Mouse (Mus musculus) R1 (cell line): ENCODE measurements around the gene Slc26a3.
A peak's percentile ranks its signal among the peaks of the same experiment; 100 is the strongest.
"Not testable (repeated sequence)": the region's sequence is repeated elsewhere in the genome, so short reads cannot be mapped to it uniquely, and the experiment has no call there.

ENCODE experiments used
- DNase-seq: peaks from one replicate; pipeline ENCODE4 v3.0.0-alpha.2; 2018; ENCODE audit warnings: low read depth, low spot score

Gene Slc26a3

DNA sequence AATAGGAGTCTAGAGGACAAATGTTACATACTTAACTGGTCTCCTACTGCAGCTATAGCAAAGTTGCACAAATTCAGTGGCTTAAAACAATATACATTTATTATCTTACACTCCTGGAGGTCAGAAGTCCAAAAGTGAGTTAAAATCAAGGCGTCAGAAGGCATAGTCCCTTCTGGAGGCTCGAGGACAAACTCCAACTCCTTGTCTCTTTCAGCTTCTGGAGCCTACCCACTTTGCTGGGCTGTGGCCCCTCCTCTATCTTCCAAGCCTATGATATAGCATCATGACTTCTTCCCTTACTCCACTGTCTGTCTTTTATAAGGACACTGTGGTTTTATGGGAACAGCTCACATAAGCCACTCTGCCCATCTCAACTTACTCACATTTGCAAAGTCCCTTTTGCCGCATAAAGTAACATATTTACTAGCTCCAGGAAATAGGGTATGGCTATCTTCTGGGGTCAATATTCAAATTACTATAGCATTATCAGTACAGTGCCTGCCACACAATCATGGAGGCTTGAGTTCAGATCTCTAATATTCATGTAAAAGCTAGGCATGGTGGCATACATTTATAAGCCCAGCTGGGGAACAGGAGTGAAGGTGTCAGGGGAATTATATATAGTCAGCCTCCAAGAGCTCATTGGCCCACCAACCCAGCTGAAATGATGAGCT, 31.4 kb downstream of the Slc26a3 start:
- no peak for DNase-seq

DNA sequence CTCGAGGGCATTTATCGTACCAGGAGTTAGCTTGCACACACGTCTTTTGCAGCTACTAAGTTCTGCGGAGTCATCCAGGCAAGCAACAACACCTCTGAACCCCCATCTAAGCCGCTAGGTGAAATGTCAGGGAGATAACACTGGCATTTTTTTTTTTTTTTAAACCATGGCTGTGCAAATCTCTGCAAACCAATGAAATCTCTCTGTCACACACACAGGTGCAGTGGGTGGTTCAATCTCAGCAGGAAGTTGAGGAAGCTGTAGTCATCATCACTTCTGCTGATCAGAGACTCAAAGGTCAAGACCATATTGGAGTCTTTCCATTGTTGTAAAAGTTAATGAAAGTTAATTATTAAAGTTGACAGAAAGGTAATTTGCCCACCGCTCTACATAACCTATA, 47.1 kb downstream of the Slc26a3 start:
- DNase-seq: no peak

DNA sequence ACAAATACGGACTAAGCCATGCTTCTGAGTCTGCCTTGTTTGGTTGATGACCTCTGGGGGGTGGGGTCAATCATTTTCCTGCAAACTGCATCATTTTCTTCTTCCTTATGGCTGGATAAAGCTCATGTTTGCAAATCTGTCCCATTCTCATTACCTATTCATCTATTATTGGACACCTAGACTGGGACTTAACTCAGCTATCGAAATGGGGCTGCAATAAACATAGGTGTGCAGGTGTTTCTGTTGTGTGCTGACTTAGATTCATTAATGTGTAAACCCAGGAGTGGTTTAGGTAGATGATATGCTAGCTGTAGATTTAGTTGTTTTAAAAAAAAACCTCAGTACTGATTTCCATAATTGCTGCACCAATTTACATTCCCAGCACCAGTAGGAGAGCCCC, 48.9 kb downstream of the Slc26a3 start:
- no peak for DNase-seq

DNA sequence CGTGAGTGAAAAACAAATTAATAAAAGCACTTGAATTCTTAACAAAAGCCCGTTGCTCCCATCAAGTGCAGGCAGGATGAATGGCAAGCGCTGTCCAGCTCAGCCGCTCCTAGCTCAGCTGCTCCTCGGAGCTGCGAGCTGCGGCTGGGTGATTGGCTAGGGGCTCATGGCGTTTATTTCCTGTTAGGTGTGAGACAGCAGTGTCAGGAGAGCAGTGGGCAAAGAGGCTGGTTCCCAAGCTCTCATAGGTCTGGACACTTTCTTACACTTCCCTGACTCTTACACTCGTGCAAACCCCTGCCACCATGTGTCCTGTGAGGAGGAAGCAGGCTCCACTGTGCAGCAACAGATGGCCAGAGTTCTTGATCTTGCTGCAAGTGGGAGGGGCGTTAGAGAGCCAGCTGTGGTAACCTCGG, 53.5 kb downstream of the Slc26a3 start:
- peak; percentile 43 for DNase-seq

DNA sequence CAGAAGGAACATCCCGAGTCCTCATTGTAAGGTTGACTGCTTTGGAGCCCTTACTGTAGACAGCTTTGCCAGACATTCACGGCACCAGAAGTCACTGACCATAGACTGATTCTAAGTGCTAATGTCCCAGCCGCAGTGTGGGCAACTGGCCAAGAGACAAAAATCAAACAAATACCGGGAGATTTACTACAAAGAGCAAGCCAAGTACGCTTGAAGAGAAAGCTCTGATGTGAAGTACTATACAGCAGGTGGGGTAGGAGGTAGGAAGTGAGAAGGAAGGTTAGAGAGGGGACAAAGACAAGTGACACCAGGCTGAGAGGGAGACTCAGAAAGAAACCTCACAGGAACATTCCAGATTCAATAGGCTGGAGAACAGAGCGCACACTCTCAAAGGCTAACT, 54.2 kb downstream of the Slc26a3 start:
- DNase-seq: no peak

DNA sequence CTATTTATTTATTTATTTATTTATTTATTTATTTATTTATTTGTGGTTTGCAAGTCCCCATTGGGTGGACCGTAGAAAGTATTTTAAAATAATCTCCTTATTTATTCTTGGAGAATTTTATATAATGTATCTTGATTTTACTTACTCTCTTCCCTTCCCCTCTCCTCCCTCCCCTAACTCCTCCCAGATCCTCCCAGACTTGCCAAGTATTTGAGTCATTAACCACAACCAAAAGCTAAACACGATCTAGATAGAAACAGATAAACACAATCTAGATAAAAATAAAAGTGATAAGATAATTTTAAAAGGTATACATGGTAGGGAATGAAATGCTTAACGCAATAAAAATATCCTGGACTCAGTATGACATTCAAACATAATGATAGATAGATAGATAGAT, 58.7 kb downstream of the Slc26a3 start:
- no peak for DNase-seq

DNA sequence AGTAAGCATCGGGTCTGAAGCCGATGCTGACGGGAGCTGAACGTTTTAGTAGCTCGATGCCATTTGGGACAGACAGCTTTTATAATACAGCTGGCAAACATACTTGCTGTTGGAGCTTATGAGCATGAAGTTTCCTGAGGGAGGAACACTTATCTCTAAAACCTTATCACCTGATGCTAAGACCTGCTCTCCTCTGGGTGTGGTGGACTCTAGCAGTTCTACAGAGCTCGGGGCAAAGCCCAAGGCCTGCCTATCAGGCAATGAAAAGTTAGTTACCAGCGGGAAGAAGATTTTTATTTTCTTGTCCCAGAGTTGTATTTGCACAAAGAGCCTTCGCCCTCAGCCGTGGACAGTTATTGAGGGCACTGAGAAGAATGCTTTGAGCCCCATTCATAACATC, 65.6 kb downstream of the Slc26a3 start:
- DNase-seq: no peak

DNA sequence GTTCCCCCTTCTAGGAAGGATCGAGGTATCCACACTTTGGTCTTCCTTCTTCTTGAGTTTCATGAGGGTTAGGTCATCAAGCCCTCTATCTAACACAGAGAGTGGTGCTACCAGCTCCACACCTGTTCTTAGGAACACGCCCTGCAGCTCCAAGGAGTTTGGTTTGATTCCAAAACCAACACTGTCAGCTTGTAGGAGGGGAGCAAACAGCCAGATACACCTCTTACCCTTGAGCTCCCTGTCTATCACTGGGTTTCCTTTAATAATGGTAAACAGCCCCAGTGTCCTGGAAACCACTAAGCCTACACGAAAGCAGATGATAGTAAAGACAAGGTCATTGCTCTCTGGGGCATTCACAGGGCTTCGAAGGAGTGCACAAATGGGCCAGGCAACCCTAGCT, 67.8 kb downstream of the Slc26a3 start:
- no peak for DNase-seq

DNA sequence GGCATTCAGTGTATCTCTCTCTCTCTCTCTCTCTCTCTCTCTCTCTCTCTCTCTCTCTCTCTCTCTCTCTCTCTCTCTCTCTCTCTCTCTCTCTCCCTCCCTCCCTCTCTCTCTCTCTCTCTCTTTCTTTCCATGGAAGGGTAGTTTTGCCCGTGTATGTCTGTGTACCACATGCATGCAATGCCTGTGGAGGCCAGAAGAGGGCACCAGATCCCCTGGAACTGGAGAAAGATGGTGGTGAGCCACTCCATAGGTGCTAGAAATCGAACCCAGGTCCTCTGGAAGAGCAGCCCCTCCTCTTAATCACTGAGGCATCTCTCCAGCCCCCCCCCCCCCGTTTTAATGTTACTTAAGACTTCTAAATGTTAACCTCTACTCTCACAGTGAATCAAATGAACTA, 69.6 kb downstream of the Slc26a3 start:
- DNase-seq: peak; percentile 39

DNA sequence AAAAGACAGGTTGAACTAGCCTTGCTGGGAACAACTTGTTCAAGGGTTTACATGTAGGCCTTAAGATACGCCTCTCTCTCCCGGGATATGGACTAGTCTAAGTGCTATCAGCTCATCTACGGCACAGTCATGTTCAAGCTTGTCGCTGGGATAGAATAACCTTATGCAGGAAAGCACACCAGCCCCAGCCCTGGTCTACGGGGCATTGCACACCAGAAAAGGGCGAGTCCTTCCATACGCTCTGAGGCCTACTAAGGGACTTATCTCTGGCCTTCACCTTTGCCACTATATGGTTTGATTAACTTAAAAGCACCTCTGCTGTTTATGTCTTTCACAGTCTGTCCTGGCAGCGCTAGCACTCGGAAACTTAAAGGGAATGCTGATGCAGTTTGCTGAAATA, 70.7 kb downstream of the Slc26a3 start:
- no peak for DNase-seq

DNA sequence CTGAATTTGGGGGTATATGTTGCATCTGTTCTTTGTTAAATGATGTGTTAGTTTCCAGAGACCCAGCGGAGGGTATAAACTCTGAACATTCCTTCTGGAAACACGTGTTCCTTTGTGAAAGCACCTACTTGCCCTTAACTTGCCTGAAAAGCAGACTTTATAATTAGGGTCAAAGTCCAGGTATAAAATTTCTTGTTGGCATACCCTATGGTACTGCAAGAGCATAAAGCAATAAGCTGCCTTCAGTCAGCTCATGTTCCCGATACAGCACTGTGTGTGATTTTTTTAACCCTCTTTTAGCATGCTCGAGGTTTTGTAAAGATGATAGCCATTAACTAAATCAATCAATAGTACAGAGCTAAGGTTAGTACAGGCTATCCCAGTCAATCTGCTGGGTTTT, 71.9 kb downstream of the Slc26a3 start:
- no peak for DNase-seq

DNA sequence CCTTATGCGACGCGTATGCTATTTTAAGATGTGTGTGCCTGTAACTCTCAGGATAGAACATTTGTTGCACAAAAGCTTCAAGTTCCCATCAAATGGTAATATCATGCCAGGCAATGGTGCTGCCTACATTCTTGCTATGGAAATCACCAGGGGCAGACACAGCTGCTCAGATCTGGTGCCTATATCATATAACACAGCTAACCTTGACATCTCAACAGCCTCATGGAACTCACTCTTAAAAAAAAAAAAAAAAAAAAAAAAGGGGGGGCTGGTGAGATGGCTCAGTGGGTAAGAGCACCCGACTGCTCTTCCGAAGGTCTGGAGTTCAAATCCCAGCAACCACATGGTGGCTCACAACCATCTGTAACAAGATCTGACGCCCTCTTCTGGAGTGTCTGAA, 87.5 kb downstream of the Slc26a3 start:
- not testable (repeated sequence) for DNase-seq

DNA sequence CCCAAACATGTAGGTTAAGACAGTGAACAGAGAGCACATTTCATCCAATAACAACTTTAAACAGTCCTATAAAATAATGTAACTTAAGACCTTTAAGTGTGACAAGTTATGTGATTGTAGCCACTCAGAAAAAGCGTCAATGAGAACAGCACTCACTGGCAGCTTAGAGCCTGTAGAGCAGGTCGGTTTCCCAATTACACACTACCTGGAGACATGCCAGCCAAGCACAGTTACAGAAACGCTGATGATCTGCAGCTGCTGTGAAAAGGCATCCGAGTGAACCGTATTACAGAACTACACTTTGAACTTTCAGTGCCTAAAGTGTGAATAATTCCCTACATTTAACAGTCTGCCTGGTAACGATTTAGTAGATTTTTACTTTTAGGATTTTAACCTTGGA, 95.8 kb downstream of the Slc26a3 start:
- no peak for DNase-seq

DNA sequence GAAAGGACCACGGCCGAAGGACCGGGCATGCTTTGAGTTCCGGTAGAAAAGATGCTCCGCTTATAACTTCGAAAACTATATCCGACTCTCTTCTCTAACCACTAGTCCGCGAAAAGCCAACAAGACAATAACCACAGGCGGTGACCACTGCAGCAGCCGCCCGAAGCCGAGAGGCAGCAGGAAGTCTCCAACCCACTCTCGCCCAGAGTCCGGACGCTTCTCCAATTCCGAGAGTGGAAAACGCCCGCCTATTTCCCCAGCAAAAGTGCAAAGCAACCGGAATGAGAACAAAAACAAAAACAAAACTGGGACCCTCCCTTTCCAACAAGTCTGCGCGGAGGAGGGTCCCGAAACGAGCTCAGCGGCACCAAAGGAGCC, 108.3 kb downstream of the Slc26a3 start:
- no peak for DNase-seq

DNA sequence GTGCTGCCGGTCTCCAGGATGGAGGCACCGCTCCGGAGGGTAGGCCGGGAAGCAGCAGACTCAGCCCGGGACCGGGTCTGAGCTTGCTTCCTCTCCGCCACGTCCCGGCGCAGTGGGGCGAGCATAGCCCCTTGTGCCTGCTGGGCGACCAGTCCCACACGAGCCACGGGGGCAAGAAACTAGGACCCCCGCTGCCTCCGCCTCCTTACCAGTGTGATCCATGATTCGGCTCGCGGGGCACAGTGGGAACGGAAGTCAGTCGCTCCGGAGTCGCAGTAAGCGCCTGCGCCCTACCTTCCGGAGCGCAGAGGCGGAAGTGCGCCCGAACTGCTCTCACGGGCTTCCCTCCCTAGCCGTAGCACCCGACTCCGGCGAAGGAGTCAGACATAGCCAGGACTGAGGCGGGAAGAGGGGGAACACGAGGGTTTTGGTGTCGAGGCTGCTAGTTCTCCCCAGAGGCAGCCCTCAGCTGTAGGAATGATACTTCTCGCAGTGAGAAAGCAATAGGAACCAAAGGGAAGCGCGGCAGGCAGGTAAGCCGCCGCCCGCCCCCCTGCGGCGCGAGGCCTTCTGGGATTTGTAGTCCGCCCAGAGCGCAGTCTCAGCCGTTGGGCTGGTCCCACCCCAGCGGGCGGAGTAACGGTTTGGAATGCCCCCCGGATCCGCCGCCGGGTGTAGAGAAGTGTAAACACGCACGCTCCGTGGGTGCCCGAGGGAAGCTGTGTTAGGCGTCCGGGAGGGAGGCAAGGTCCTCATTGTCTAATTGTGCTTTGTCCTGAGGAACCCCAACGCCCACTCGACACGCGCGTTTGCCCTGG, 108.9 kb downstream of the Slc26a3 start, which contains the start of gene Cbll1:
TSS of gene Cbll1 (minus strand) at position 303 of the 818 bp plus-strand sequence.
- DNase-seq: peak; percentile 96

DNA sequence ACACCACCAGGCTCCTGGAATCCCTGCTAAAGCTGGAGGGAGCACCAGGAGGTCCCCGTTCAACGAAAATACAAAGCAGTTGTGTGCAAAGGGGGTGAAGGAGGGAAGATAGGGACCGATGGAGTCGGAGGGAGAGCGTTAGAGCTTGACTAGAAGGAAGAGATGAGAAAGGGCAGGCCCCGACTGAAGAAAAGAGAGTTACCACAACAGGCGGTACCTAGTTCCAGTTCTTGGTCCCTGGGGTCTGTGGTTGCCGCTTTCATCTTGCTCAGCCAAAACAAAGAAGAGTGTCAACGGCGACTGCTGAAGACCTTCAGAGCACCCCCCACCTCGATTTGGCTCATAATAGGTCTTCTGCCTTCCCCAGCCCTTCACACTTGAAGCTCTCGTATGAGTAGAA, 109.5 kb downstream of the Slc26a3 start:
- no peak for DNase-seq

DNA sequence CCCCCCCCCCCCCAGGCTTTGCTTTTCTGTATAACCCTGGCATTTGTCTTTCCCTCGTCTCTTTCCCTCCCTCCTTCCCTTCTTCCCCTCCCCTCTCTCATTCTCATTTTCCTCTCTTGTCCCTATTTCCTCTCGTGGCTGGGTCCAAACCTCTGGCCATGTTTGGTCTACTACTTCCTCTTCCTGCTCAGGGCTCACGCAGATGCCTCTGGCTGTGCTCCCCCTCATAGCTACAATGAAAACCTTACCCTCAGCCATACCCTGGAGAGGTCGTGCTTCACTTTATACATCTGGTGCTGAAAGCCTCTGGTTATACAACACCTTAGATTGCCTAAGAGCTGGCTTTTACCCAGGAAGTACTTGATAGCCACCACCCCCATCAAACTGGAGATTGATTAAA, 110.6 kb downstream of the Slc26a3 start:
- DNase-seq: no peak

DNA sequence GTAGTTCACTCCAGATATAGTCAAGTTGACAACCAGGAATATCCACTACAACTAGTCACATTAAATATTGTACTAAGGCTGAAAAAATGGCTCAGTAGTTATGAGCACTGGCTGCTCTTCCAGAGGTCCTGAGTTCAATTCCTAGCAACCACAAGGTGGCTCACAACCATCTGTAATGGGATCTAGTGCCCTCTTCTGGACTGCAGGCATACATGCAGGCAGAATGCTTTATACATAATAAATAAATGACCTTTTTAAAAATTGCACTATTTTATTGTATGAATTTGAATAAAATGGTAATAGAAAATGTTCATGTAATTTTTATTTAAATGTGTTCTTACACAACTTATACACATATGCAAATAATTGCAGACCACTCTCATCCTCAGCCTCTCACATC, 112.5 kb downstream of the Slc26a3 start:
- peak; percentile 34 for DNase-seq

DNA sequence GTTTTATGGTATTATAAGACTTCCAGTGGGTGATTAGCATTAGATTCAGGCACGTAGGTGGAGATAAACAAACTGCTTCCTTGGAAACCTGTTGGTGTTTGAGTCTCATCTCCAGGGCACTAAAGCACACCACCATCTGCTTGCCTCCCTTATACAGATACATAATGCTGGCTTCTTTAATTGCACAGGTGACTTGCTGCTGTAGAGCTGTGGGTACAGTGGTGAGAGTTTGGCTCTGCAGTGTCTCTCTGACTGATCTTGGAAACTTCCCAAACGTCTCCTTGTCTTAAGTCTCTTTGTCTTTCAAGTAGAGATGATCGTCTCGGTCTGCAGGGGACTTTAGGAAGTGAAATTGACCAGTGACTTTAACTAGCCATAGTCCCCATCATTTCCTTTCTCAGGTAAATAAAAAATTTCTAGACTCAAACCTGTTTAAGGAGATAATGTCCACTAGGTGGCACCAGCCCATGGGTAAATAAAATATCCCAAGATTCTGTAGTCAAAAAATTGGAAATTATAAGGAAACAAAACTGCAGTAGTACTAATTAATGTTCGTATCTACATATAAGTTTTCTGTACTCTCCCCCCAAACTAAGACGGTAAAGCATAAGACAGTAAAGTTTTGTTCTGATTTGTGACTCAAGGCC, 117.2 kb downstream of the Slc26a3 start:
- peak; percentile 37 for DNase-seq

DNA sequence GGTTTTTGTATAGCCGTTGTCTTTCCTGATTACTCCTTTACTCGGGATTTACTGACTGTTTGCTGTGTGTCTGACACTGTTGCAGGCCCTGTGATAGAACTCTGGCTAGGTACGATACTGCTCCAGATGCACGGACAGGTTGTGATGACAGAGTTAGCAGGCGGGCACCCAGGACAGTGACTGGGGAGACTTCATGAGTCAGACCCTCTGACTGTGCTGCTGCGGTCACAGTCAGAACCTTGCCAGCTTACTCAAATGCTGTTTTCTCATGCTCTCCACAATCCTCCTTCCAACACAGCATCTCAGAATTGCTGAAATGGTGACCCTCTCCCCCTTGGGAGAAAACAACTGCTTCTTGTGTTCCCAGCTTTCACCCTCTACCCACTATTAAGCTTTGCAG, 117.8 kb downstream of the Slc26a3 start:
- no peak for DNase-seq

DNA sequence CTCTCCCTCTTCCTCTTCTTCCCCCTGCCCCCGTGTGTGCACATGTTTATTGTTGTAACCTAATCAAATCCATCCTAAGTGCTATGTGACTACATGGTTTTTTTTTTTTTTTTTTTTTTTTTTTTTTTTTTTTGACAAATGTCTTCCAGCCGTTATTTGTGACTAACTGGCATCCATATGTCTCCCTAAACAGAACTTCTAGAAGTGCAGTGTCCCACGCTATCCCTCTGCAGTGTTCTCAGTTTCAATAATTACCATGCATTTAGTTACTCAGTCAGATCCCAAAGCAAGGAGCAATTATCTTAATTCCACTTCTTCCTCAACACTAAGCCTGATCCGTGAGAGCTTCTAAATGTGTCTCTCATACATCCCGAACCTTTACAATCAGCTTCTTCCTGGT, 120.5 kb downstream of the Slc26a3 start:
- DNase-seq: no peak

DNA sequence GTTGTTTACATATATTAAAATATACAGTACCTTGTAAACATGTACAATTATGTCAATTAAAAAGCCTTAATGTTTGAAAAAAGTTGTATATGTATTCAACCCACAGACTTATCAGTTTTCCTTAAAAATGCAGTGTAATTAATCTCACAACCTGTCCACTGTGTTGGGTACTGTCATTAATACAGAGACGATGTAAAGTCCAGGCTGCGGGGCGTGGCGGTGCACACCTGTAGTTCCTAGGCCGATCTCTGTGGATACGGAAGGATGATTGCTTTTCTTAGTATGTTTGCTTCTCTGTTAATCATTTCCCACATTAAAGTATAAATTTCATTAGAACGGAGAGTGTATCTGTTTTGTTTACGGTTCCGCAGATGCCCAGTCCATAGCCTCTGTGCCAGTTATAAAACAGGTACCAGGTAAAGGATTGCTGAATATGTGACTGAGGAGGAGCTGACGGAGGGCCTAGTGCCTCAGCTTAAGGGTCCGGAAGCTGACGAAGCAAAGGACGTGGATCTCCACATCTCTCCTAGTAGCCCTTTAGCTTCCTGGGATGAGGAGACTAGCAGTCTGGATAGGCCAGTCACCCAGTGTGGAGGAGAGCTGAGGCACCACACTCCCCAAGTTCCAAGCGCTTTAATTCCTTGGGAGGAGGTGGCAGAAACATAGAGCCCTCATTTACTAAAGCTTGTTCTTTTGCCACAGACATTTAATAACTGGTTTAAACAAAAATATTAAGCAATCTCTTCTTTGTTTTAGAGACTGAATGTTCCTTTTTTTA, 122.2 kb downstream of the Slc26a3 start:
- DNase-seq: no peak
